Mouse (Mus musculus): ENCODE measurements around the gene Ephb2. TPM values are rescaled to one million over a fixed set of nuclear protein-coding genes. Genes with fewer than 3 reads are reported as not detected.
A peak's percentile ranks its signal among the peaks of the same experiment; 100 is the strongest.

The Ephb2 gene
- total and polyA plus RNA-seq, 2 experiments from 2014 or later = 10.8 to 85.6 TPM

GRCm38 (mm10) chr4:136755364-136755811, 80.4 kb downstream of the Ephb2 start:
- no peak; the same call in 1 of the 2 replicates for TF ChIP-seq CTCF (IDR thresholded peaks at IDR 0.05; ENCODE audit: low read depth)
- Histone ChIP-seq H3K4me1 (ENCODE audit: insufficient read depth) (peaks cover 26% of the 10 kb centered on the region), H3K27ac (ENCODE audit: low read depth, low read length) (peak overlapping the region; percentile 73), H3K36me3 (ENCODE audit: insufficient read depth) (no peaks in the 10 kb centered on the region; the same call in 1 of the 2 replicates), H3K9ac (peak overlapping the region; percentile 59), H3K27me3 (ENCODE audit: insufficient read depth, low read length) (no peaks in the 10 kb centered on the region), H3K4me2 (ENCODE audit: low read depth) (peak overlapping the region; percentile 51), H3K4me3 (ENCODE audit: low read depth, low read length) (peak overlapping the region; percentile 24; the same call in 1 of the 2 replicates), H3K9me3 (ENCODE audit: low read length) (no peaks in the 10 kb centered on the region)
- DNase-seq = peak; percentile 81
- WGBS = under 1% methylated on average over 30 of the region's 31 CpGs
- peak; percentile 82 for ATAC-seq

GRCm38 (mm10) chr4:136754256-136754655, 81.5 kb downstream of the Ephb2 start:
- H3K4me1 ChIP-seq (ENCODE audit: insufficient read depth) = peaks cover 34% of the 10 kb centered on the region
- no peaks in the 10 kb centered on the region; the same call in 1 of the 2 replicates for H3K36me3 ChIP-seq (ENCODE audit: insufficient read depth)
- H3K9me3 ChIP-seq (ENCODE audit: low read length) = no peaks in the 10 kb centered on the region
- no peak overlapping the region for H3K4me2 ChIP-seq (ENCODE audit: low read depth)
- ATAC-seq = no peak
- H3K9ac ChIP-seq = no peak overlapping the region
- no peak for DNase-seq
- H3K27ac ChIP-seq (ENCODE audit: low read depth, low read length) = no peak overlapping the region
- no peaks in the 10 kb centered on the region for H3K27me3 ChIP-seq (ENCODE audit: insufficient read depth, low read length)
- 80% methylated on average over 8 of the region's 8 CpGs for WGBS
- no peak for TF ChIP-seq CTCF (IDR thresholded peaks at IDR 0.05; ENCODE audit: low read depth)
- no peak overlapping the region for H3K4me3 ChIP-seq (ENCODE audit: low read depth, low read length)

- H3K4me1 ChIP-seq (ENCODE audit: insufficient read depth) = peaks cover 28% of the 10 kb centered on the region
Observed at GRCm38 (mm10) chr4:136751355-136752020, 84.3 kb downstream of the Ephb2 start.

GRCm38 (mm10) chr4:136750578-136751338, 85.0 kb downstream of the Ephb2 start:
- Histone ChIP-seq H3K36me3 (ENCODE audit: insufficient read depth) (no peaks in the 10 kb centered on the region), H3K4me3 (ENCODE audit: low read depth, low read length) (no peak overlapping the region), H3K27ac (ENCODE audit: low read depth, low read length) (no peak overlapping the region), H3K4me2 (ENCODE audit: low read depth) (0 out of 2 replicates have a peak overlapping the region, but pooled peaks have one; percentile 2), H3K9ac (peak overlapping the region; percentile 14; the same call in 1 of the 2 replicates), H3K9me3 (ENCODE audit: low read length) (no peaks in the 10 kb centered on the region), H3K27me3 (ENCODE audit: insufficient read depth, low read length) (no peaks in the 10 kb centered on the region), H3K4me1 (ENCODE audit: insufficient read depth) (peaks cover 24% of the 10 kb centered on the region)
- no peak for TF ChIP-seq CTCF (IDR thresholded peaks at IDR 0.05; ENCODE audit: low read depth)
- ATAC-seq (peak; percentile 40), DNase-seq (peak; percentile 40)
- WGBS = 5% methylated on average over 19 of the region's 19 CpGs

More at GRCm38 (mm10) chr4:136751355-136752020, 84.3 kb downstream of the Ephb2 start:
- ATAC-seq (no peak), DNase-seq (no peak)
- H3K4me3 ChIP-seq (ENCODE audit: low read depth, low read length) = no peak overlapping the region
- no peak overlapping the region for H3K4me2 ChIP-seq (ENCODE audit: low read depth)
- H3K27ac ChIP-seq (ENCODE audit: low read depth, low read length) = no peak overlapping the region
- 29% methylated on average over 4 of the region's 4 CpGs for WGBS
- no peaks in the 10 kb centered on the region for H3K9me3 ChIP-seq (ENCODE audit: low read length)
- H3K9ac ChIP-seq = no peak overlapping the region
- no peak for TF ChIP-seq CTCF (IDR thresholded peaks at IDR 0.05; ENCODE audit: low read depth)
- no peaks in the 10 kb centered on the region for H3K36me3 ChIP-seq (ENCODE audit: insufficient read depth)
- H3K27me3 ChIP-seq (ENCODE audit: insufficient read depth, low read length) = no peaks in the 10 kb centered on the region

- WGBS = 13% methylated on average over 19 of the region's 19 CpGs
- Histone ChIP-seq H3K27me3 (ENCODE audit: insufficient read depth, low read length) (no peaks in the 10 kb centered on the region), H3K27ac (ENCODE audit: low read depth, low read length) (no peak overlapping the region), H3K4me3 (ENCODE audit: low read depth, low read length) (no peak overlapping the region), H3K36me3 (ENCODE audit: insufficient read depth) (no peaks in the 10 kb centered on the region), H3K9ac (0 out of 2 replicates have a peak overlapping the region, but pooled peaks have one; percentile 0), H3K4me2 (ENCODE audit: low read depth) (no peak overlapping the region), H3K9me3 (ENCODE audit: low read length) (no peaks in the 10 kb centered on the region), H3K4me1 (ENCODE audit: insufficient read depth) (peaks cover 16% of the 10 kb centered on the region)
- DNase-seq (peak; percentile 52), ATAC-seq (peak; percentile 67)
- no peak for TF ChIP-seq CTCF (IDR thresholded peaks at IDR 0.05; ENCODE audit: low read depth)
Observed at GRCm38 (mm10) chr4:136749851-136750577, 85.8 kb downstream of the Ephb2 start.

- Histone ChIP-seq H3K27ac (ENCODE audit: low read depth, low read length) (no peak overlapping the region), H3K4me3 (ENCODE audit: low read depth, low read length) (no peak overlapping the region), H3K27me3 (ENCODE audit: insufficient read depth, low read length) (no peaks in the 10 kb centered on the region), H3K4me2 (ENCODE audit: low read depth) (no peak overlapping the region), H3K9ac (no peak overlapping the region), H3K36me3 (ENCODE audit: insufficient read depth) (no peaks in the 10 kb centered on the region), H3K9me3 (ENCODE audit: low read length) (no peaks in the 10 kb centered on the region), H3K4me1 (ENCODE audit: insufficient read depth) (peaks cover 14% of the 10 kb centered on the region)
- WGBS = 12% methylated on average over 4 of the region's 4 CpGs
- ATAC-seq (no peak), DNase-seq (no peak)
- TF ChIP-seq CTCF (IDR thresholded peaks at IDR 0.05; ENCODE audit: low read depth) = no peak
Observed at GRCm38 (mm10) chr4:136749431-136749830, 86.4 kb downstream of the Ephb2 start.

Measured in forebrain, postnatal 0 days (tissue).